Mouse (Mus musculus) urinary bladder, adult 18-20 months (tissue): ENCODE measurements around the gene Pgpep1.

Experiments used
- DNase-seq, 2 experiments: peaks; one replicate each; pipeline ENCODE4 v3.0.0; 2022; ENCODE audit warnings: low spot score in 2 of 2, mixed read lengths in 2 of 2

Pgpep1 gene

GRCm38 (mm10) chr8:70608749-70609367 lies 51.3 kb downstream of the Pgpep1 start, which contains the start of gene Ssbp4:
TSS of gene Ssbp4 (minus strand) at chr8:70608872.
- no peak for DNase-seq

GRCm38 (mm10) chr8:70607898-70608748 lies 52.1 kb downstream of the Pgpep1 start:
- no peak for DNase-seq

GRCm38 (mm10) chr8:70607603-70607897 lies 52.6 kb downstream of the Pgpep1 start:
- no peak for DNase-seq

DNA sequence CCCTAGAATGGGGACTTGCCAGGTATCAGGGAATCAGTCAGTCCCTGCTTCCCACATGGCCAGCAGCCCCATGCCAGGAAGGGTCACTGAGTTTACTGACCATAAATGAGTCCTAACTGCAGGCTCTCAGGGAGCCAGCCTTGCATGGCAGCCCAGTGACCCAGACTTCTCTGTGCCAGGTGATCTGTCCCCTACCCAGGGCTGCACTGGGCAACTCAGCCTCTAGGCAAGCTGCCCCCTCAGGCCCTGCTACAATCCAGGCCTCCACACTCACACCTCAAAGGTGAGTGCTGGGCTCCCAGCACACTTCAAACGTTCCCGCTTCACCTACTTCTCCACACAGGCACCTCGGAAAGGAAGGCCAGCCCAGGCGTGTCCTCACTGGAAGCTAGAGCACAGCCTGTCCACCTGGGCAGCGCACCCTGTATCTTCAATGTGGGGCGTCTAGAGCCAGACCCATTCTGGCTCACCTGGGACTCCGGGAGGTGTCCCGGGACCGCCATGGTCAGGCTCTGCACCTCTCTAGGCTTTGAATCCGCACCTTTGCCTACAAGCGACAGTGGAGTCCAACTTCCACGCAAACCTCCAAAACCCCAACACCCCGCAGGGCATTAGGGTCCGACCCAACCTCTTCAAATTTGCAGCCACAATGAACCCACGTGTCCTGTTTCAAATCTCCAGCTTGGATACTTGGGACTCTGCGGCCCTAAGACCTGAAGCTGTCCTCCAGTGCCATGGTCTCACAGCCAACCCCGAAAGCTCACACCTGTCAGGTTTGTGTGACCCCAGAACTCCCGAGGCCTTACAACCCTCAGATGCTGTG lies 53.2 kb downstream of the Pgpep1 start:
- DNase-seq: no peak

GRCm38 (mm10) chr8:70605871-70606779 lies 54.1 kb downstream of the Pgpep1 start:
- no peak for DNase-seq

GRCm38 (mm10) chr8:70604558-70604957 lies 55.6 kb downstream of the Pgpep1 start:
- no peak for DNase-seq

DNA sequence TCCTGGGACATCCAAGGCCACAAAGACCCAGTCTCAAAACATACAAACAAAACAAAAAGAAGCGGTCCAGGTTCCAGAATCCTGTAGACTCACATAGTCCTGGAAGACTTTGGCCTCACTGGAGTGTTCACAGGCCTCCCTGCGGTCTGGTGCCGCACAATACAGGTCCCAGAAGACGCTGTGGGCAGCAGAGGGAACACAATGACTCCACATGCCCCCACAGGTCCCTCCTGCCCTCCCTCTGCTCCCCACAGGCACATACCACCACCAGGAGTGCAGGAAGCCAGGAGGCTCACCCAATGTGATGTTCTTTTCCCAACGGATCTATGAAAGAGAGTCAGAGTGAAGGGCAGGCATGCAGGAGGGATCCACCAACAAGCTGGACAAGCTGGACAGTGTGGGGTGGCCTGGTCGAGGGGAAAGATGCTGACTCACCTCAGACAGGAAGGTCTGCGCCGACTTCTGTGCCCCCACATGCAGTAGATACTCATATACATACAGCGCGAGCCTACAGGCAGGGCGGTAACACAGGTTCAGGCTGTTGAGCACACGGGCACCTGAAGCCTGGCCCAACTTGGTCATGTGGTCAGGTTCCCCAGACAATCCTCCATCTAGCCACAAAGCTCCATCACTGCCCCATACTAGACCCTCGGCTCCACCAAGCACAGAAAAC lies 57.9 kb downstream of the Pgpep1 start:
- DNase-seq: no peak

- DNase-seq: no peak
Observed at GRCm38 (mm10) chr8:70601271-70601649, 58.9 kb downstream of the Pgpep1 start.

GRCm38 (mm10) chr8:70600473-70601270 lies 59.5 kb downstream of the Pgpep1 start:
- DNase-seq: no peak

- DNase-seq: no peak
Observed at GRCm38 (mm10) chr8:70599507-70600290, 60.5 kb downstream of the Pgpep1 start.

- no peak for DNase-seq
Observed at GRCm38 (mm10) chr8:70598722-70599121, 61.5 kb downstream of the Pgpep1 start.

DNA sequence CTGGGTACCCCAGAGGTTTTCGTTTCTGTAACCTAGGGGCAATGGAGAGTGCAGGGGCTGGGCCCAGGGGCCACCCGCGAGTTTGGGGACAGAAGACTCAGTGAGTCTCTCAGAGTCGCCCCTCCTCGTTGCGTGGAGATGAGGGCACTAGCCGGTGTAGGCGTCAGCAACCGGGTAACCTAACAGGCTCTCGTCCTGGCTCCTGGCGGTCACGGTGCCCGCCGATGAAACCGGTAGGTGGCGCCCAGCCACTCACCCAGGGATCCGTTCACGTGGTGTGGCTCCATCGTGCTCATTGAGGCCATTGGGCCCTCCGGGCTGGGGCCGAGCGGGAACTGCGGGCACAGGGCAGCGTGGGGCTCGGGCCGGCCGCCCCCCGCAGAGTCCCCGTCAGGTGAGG lies 61.9 kb downstream of the Pgpep1 start:
- DNase-seq: peak; percentile 66 to 81

DNA sequence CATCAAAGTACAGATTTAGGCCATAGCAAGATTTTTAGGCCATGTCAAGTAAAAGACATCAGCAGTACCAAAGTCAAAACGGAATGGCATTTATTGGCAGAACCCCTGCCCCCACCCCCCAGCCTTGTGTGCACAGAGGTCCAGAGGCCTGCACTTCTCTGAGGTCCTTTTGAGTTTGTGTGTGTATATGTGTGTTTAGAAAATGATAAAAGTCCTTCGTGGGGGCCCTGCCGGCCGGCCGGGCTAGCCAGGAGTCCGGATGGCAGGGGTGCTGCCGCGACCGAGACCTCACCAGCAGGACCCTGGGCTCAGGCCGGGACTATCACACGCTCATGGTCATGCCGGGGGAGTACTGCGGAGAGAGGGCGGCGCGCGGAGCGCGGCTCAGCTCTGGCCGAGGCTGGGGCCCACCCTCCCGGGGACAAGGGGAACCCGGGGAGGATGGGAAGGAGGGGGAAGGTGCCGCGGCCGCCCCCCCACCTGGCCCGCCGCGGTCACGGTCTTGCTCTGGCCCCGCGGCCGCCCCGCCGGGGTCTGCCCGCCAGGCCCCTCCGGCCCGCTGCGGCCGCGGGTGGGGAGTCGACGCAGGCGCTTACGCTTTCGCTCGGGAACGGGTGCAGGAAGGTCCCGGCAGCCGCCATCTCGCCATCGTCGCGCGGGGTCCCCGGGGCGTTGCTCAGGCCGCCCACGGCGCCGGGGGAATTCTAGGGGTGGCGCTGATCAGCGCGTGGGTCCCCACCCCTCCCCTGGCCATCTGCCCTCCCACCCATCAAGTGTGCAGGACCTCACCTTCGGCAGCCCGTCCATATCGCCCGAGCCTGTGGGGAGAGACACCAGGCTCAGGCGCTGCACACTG lies 62.5 kb downstream of the Pgpep1 start:
- DNase-seq: no peak

GRCm38 (mm10) chr8:70596775-70597416 lies 63.3 kb downstream of the Pgpep1 start:
- DNase-seq: no peak
